Mouse (Mus musculus) erythroblast, embryonic 14.5 days (primary cell): ENCODE data around the gene Pou2f1.

Experiments
- GATA1 ChIP-seq: IDR thresholded peaks from 2 replicates; pipeline ENCODE4 v1.6.1; 2012; ENCODE audit warnings: low read length, inconsistent platforms, mixed read lengths
- TAL1 ChIP-seq: IDR thresholded peaks from 3 replicates; pipeline ENCODE4 v1.6.1; 2012; ENCODE audit warnings: low read length, inconsistent platforms, mixed read lengths

- TF ChIP-seq GATA1, result no peak
- no peak for TF ChIP-seq TAL1
Observed at GRCm38 (mm10) chr1:166016306-166016705, 13.8 kb upstream of the Pou2f1 start.
